Mouse (Mus musculus): ENCODE measurements around the gene Ruvbl1. TPM values are rescaled to one million over a fixed set of nuclear protein-coding genes. Genes with fewer than 3 reads are reported as not detected.

Ruvbl1 gene
- total RNA-seq, 2 experiments from 2014 or later: 15.8 to 18.1 TPM

- intact Hi-C loops (cut with DNase I): no loop called here
- peak; percentile 53 to 55 for DNase-seq
Measured at GRCm38 (mm10) chr6:88490629-88491354, 25.6 kb downstream of the Ruvbl1 start.

- intact Hi-C loops (cut with DNase I): no loop called here
- no peak for DNase-seq
Measured at GRCm38 (mm10) chr6:88493712-88494111, 28.5 kb downstream of the Ruvbl1 start.

- intact Hi-C loops (cut with DNase I): loop anchor here (2.0 to 5.0 kb wide), 3 partner anchors 311 to 387 kb away; no protein-coding TSS in a partner anchor
- peak; percentile 46 to 68 for DNase-seq
Measured at GRCm38 (mm10) chr6:88499481-88500404, 34.5 kb downstream of the Ruvbl1 start.

GRCm38 (mm10) chr6:88500405-88500767 lies 35.2 kb downstream of the Ruvbl1 start:
- no peak for DNase-seq
- intact Hi-C loops (cut with DNase I): loop anchor here (2.0 to 5.0 kb wide), 2 partner anchors 312 to 388 kb away; no protein-coding TSS in a partner anchor

- DNase-seq: no peak
- intact Hi-C loops (cut with DNase I): loop anchor here (5.0 kb wide), 1 partner anchor 390 kb away; no protein-coding TSS in a partner anchor
Measured at GRCm38 (mm10) chr6:88502030-88502970, 37.1 kb downstream of the Ruvbl1 start.

GRCm38 (mm10) chr6:88503044-88503443 lies 37.8 kb downstream of the Ruvbl1 start:
- intact Hi-C loops (cut with DNase I): loop anchor here (5.0 kb wide), 1 partner anchor 391 kb away; no protein-coding TSS in a partner anchor
- DNase-seq: no peak

GRCm38 (mm10) chr6:88513984-88514383 lies 48.8 kb downstream of the Ruvbl1 start:
- DNase-seq: no peak
- intact Hi-C loops (cut with DNase I): no loop called here

GRCm38 (mm10) chr6:88514546-88514945 lies 49.3 kb downstream of the Ruvbl1 start:
- no peak for DNase-seq
- intact Hi-C loops (cut with DNase I): no loop called here

GRCm38 (mm10) chr6:88515971-88516370 lies 50.8 kb downstream of the Ruvbl1 start:
- intact Hi-C loops (cut with DNase I): loop anchor here (5.0 kb wide), 1 partner anchor 49 kb away; the partner anchor contains the start of gene Ruvbl1
- DNase-seq: no peak

- DNase-seq: no peak
- intact Hi-C loops (cut with DNase I): loop anchor here (5.0 kb wide), 1 partner anchor 49 kb away; the partner anchor contains the start of gene Ruvbl1
Measured at GRCm38 (mm10) chr6:88516667-88517066, 51.5 kb downstream of the Ruvbl1 start.

- intact Hi-C loops (cut with DNase I): loop anchor here (5.0 kb wide), 1 partner anchor 51 kb away; the partner anchor contains the start of gene Ruvbl1
- no peak for DNase-seq
Measured at GRCm38 (mm10) chr6:88517701-88518403, 52.6 kb downstream of the Ruvbl1 start.

GRCm38 (mm10) chr6:88518404-88519263 lies 53.4 kb downstream of the Ruvbl1 start, which contains the start of gene Sec61a1:
Sec61a1 (minus strand) TSS chr6:88518905.
- intact Hi-C loops (cut with DNase I): loop anchor here (5.0 kb wide), 1 partner anchor 51 kb away; the partner anchor contains the start of gene Ruvbl1
- peak; percentile 92 to 94 for DNase-seq

GRCm38 (mm10) chr6:88521821-88522220 lies 56.6 kb downstream of the Ruvbl1 start:
- no peak for DNase-seq
- intact Hi-C loops (cut with DNase I): no loop called here

- intact Hi-C loops (cut with DNase I): no loop called here
- no peak for DNase-seq
Measured at GRCm38 (mm10) chr6:88522606-88523005, 57.4 kb downstream of the Ruvbl1 start.

- intact Hi-C loops (cut with DNase I): no loop called here
- no peak for DNase-seq
Measured at GRCm38 (mm10) chr6:88523043-88523442, 57.8 kb downstream of the Ruvbl1 start.

- intact Hi-C loops (cut with DNase I): no loop called here
- DNase-seq: no peak
Measured at GRCm38 (mm10) chr6:88523451-88523850, 58.2 kb downstream of the Ruvbl1 start.

GRCm38 (mm10) chr6:88524056-88524455 lies 58.8 kb downstream of the Ruvbl1 start:
- no peak for DNase-seq
- intact Hi-C loops (cut with DNase I): no loop called here

- DNase-seq: no peak
- intact Hi-C loops (cut with DNase I): no loop called here
Measured at GRCm38 (mm10) chr6:88530306-88530705, 65.1 kb downstream of the Ruvbl1 start.

Measured in heart, postnatal 36 days (tissue).